Mouse (Mus musculus): ENCODE data around the gene Nipal3. TPM values are rescaled to one million over a fixed set of nuclear protein-coding genes. Genes with fewer than 3 reads are reported as not detected.

The Nipal3 gene
- polyA plus RNA-seq, 1 experiment from 2014 or later: 5.9 TPM

GRCm38 (mm10) chr4:135493691-135494520 is 932 bp downstream of the Nipal3 start:
- Histone ChIP-seq H3K4me3 (replicated peaks; ENCODE audit: low read length) (peak overlapping the region; percentile 77), H3K9me3 (ENCODE audit: control insufficient read depth, low read length) (no peaks in the 10 kb centered on the region), H3K4me1 (replicated peaks; ENCODE audit: control insufficient read depth, insufficient read depth, low read length) (peaks cover 7% of the 10 kb centered on the region), H3K4me2 (ENCODE audit: low read length) (peak overlapping the region; percentile 92), H3K27ac (ENCODE audit: low read length) (no peak overlapping the region), H3K9ac (replicated peaks; ENCODE audit: low read depth, low read length) (peak overlapping the region; percentile 34), H3K36me3 (ENCODE audit: control insufficient read depth, insufficient read depth) (no peaks in the 10 kb centered on the region), H3K27me3 (replicated peaks; ENCODE audit: control insufficient read depth, insufficient read depth, low read length) (0 out of 2 replicates have a peak, but pooled peaks cover 6% of the 10 kb centered on the region)
- under 1% methylated on average over 33 of the region's 33 CpGs for WGBS
- peak; percentile 13 for ATAC-seq

- H3K9ac ChIP-seq (replicated peaks; ENCODE audit: low read depth, low read length): no peak overlapping the region
- peak overlapping the region; percentile 92 for H3K4me2 ChIP-seq (ENCODE audit: low read length)
- H3K4me1 ChIP-seq (replicated peaks; ENCODE audit: control insufficient read depth, insufficient read depth, low read length): peaks cover 7% of the 10 kb centered on the region
- no peak for ATAC-seq
- H3K27me3 ChIP-seq (replicated peaks; ENCODE audit: control insufficient read depth, insufficient read depth, low read length): 0 out of 2 replicates have a peak, but pooled peaks cover 6% of the 10 kb centered on the region
- WGBS: 48% methylated on average over 4 of the region's 4 CpGs
- H3K9me3 ChIP-seq (ENCODE audit: control insufficient read depth, low read length): no peaks in the 10 kb centered on the region
- H3K27ac ChIP-seq (ENCODE audit: low read length): no peak overlapping the region
- H3K36me3 ChIP-seq (ENCODE audit: control insufficient read depth, insufficient read depth): no peaks in the 10 kb centered on the region
- peak overlapping the region; percentile 77 for H3K4me3 ChIP-seq (replicated peaks; ENCODE audit: low read length)
Observed at GRCm38 (mm10) chr4:135493271-135493670, 1.6 kb downstream of the Nipal3 start.

- Histone ChIP-seq H3K4me2 (ENCODE audit: low read length) (no peak overlapping the region), H3K9ac (replicated peaks; ENCODE audit: low read depth, low read length) (no peak overlapping the region), H3K27ac (ENCODE audit: low read length) (no peak overlapping the region), H3K36me3 (ENCODE audit: control insufficient read depth, insufficient read depth) (no peaks in the 10 kb centered on the region), H3K27me3 (replicated peaks; ENCODE audit: control insufficient read depth, insufficient read depth, low read length) (no peaks in the 10 kb centered on the region), H3K4me1 (replicated peaks; ENCODE audit: control insufficient read depth, insufficient read depth, low read length) (peaks cover 7% of the 10 kb centered on the region), H3K4me3 (replicated peaks; ENCODE audit: low read length) (no peak overlapping the region), H3K9me3 (ENCODE audit: control insufficient read depth, low read length) (no peaks in the 10 kb centered on the region)
- WGBS: 90% methylated on average over 7 of the region's 7 CpGs
- no peak for ATAC-seq
Observed at GRCm38 (mm10) chr4:135489256-135489655, 5.6 kb downstream of the Nipal3 start.

GRCm38 (mm10) chr4:135486352-135486751 is 8.5 kb downstream of the Nipal3 start:
- Histone ChIP-seq H3K9ac (replicated peaks; ENCODE audit: low read depth, low read length) (no peak overlapping the region), H3K27me3 (replicated peaks; ENCODE audit: control insufficient read depth, insufficient read depth, low read length) (no peaks in the 10 kb centered on the region), H3K27ac (ENCODE audit: low read length) (no peak overlapping the region), H3K36me3 (ENCODE audit: control insufficient read depth, insufficient read depth) (no peaks in the 10 kb centered on the region), H3K4me1 (replicated peaks; ENCODE audit: control insufficient read depth, insufficient read depth, low read length) (no peaks in the 10 kb centered on the region), H3K4me3 (replicated peaks; ENCODE audit: low read length) (no peak overlapping the region), H3K9me3 (ENCODE audit: control insufficient read depth, low read length) (no peaks in the 10 kb centered on the region), H3K4me2 (ENCODE audit: low read length) (no peak overlapping the region)
- no peak for ATAC-seq
- 83% methylated on average over 11 of the region's 11 CpGs for WGBS

- no peak for ATAC-seq
- Histone ChIP-seq H3K27me3 (replicated peaks; ENCODE audit: control insufficient read depth, insufficient read depth, low read length) (no peaks in the 10 kb centered on the region), H3K4me3 (replicated peaks; ENCODE audit: low read length) (no peak overlapping the region), H3K9ac (replicated peaks; ENCODE audit: low read depth, low read length) (no peak overlapping the region), H3K9me3 (ENCODE audit: control insufficient read depth, low read length) (no peaks in the 10 kb centered on the region), H3K36me3 (ENCODE audit: control insufficient read depth, insufficient read depth) (no peaks in the 10 kb centered on the region), H3K27ac (ENCODE audit: low read length) (no peak overlapping the region), H3K4me1 (replicated peaks; ENCODE audit: control insufficient read depth, insufficient read depth, low read length) (no peaks in the 10 kb centered on the region), H3K4me2 (ENCODE audit: low read length) (no peak overlapping the region)
- 82% methylated on average over 10 of the region's 10 CpGs for WGBS
Observed at GRCm38 (mm10) chr4:135485086-135485485, 9.8 kb downstream of the Nipal3 start.

- Histone ChIP-seq H3K4me1 (replicated peaks; ENCODE audit: control insufficient read depth, insufficient read depth, low read length) (no peaks in the 10 kb centered on the region), H3K4me3 (replicated peaks; ENCODE audit: low read length) (no peak overlapping the region), H3K27me3 (replicated peaks; ENCODE audit: control insufficient read depth, insufficient read depth, low read length) (no peaks in the 10 kb centered on the region), H3K9me3 (ENCODE audit: control insufficient read depth, low read length) (no peaks in the 10 kb centered on the region), H3K9ac (replicated peaks; ENCODE audit: low read depth, low read length) (no peak overlapping the region), H3K36me3 (ENCODE audit: control insufficient read depth, insufficient read depth) (no peaks in the 10 kb centered on the region), H3K27ac (ENCODE audit: low read length) (no peak overlapping the region), H3K4me2 (ENCODE audit: low read length) (no peak overlapping the region)
- ATAC-seq: no peak
- WGBS: 82% methylated on average over 9 of the region's 9 CpGs
Observed at GRCm38 (mm10) chr4:135480370-135480769, 14.5 kb downstream of the Nipal3 start.

GRCm38 (mm10) chr4:135477851-135478250 is 17.0 kb downstream of the Nipal3 start:
- Histone ChIP-seq H3K9me3 (ENCODE audit: control insufficient read depth, low read length) (no peaks in the 10 kb centered on the region), H3K4me1 (replicated peaks; ENCODE audit: control insufficient read depth, insufficient read depth, low read length) (no peaks in the 10 kb centered on the region)

GRCm38 (mm10) chr4:135463406-135463805 is 31.4 kb downstream of the Nipal3 start:
- no peak overlapping the region for H3K9ac ChIP-seq (replicated peaks; ENCODE audit: low read depth, low read length)
- no peak for ATAC-seq
- H3K4me1 ChIP-seq (replicated peaks; ENCODE audit: control insufficient read depth, insufficient read depth, low read length): no peaks in the 10 kb centered on the region
- no peaks in the 10 kb centered on the region for H3K9me3 ChIP-seq (ENCODE audit: control insufficient read depth, low read length)
- no peak overlapping the region for H3K4me2 ChIP-seq (ENCODE audit: low read length)
- 92% methylated on average over 11 of the region's 11 CpGs for WGBS
- H3K27ac ChIP-seq (ENCODE audit: low read length): no peak overlapping the region
- no peaks in the 10 kb centered on the region for H3K27me3 ChIP-seq (replicated peaks; ENCODE audit: control insufficient read depth, insufficient read depth, low read length)
- no peaks in the 10 kb centered on the region for H3K36me3 ChIP-seq (ENCODE audit: control insufficient read depth, insufficient read depth)
- no peak overlapping the region for H3K4me3 ChIP-seq (replicated peaks; ENCODE audit: low read length)

More at GRCm38 (mm10) chr4:135477851-135478250, 17.0 kb downstream of the Nipal3 start:
- no peaks in the 10 kb centered on the region for H3K36me3 ChIP-seq (ENCODE audit: control insufficient read depth, insufficient read depth)
- H3K27ac ChIP-seq (ENCODE audit: low read length): no peak overlapping the region
- ATAC-seq: no peak
- no peak overlapping the region for H3K4me2 ChIP-seq (ENCODE audit: low read length)
- no peaks in the 10 kb centered on the region for H3K27me3 ChIP-seq (replicated peaks; ENCODE audit: control insufficient read depth, insufficient read depth, low read length)
- no peak overlapping the region for H3K9ac ChIP-seq (replicated peaks; ENCODE audit: low read depth, low read length)
- WGBS: 82% methylated on average over 10 of the region's 10 CpGs
- no peak overlapping the region for H3K4me3 ChIP-seq (replicated peaks; ENCODE audit: low read length)

GRCm38 (mm10) chr4:135453572-135453971 is 41.3 kb downstream of the Nipal3 start:
- ATAC-seq: no peak
- no peak overlapping the region for H3K4me3 ChIP-seq (replicated peaks; ENCODE audit: low read length)
- H3K27me3 ChIP-seq (replicated peaks; ENCODE audit: control insufficient read depth, insufficient read depth, low read length): no peaks in the 10 kb centered on the region
- 74% methylated on average over 12 of the region's 12 CpGs for WGBS
- H3K4me2 ChIP-seq (ENCODE audit: low read length): no peak overlapping the region
- peaks cover 8% of the 10 kb centered on the region; the same call in 1 of the 2 replicates for H3K4me1 ChIP-seq (replicated peaks; ENCODE audit: control insufficient read depth, insufficient read depth, low read length)
- no peaks in the 10 kb centered on the region for H3K9me3 ChIP-seq (ENCODE audit: control insufficient read depth, low read length)
- H3K9ac ChIP-seq (replicated peaks; ENCODE audit: low read depth, low read length): no peak overlapping the region
- no peaks in the 10 kb centered on the region for H3K36me3 ChIP-seq (ENCODE audit: control insufficient read depth, insufficient read depth)
- H3K27ac ChIP-seq (ENCODE audit: low read length): no peak overlapping the region

All from forebrain, embryonic 16.5 days (tissue).